Mouse (Mus musculus) kidney, adult 2 months (tissue): ENCODE results near the gene Dcaf4.

ENCODE experiments used
- CTCF ChIP-seq: fragments of 200-500 bp; conservative IDR thresholded peaks from 2 replicates; pipeline ENCODE4 v1.5.1; 2011; ENCODE audit warnings: low read depth, mild to moderate bottlenecking, control low read depth, low read length, moderate library complexity, mixed read lengths; ENCODE audit not compliant: insufficient read depth, insufficient read length
- POLR2A ChIP-seq: fragments of 200-500 bp; IDR thresholded peaks from one replicate; pipeline ENCODE4 v1.6.1; 2011; ENCODE audit warnings: low read depth, low read length, control low read depth

- TF ChIP-seq POLR2A = no peak
- no peak for TF ChIP-seq CTCF
These were observed 7.5 kb upstream of the Dcaf4 start for GRCm38 (mm10) chr12:83512783-83513182.
